Mouse (Mus musculus): ENCODE data around the gene Uggt2.
"Not testable (repeated sequence)": the region's sequence is repeated elsewhere in the genome, so short reads cannot be mapped to it uniquely, and the experiment has no call there.

Gene Uggt2

GRCm38 (mm10) chr14:118981711-118982428, 117.4 kb downstream of the Uggt2 start:
- DNase-seq (ENCODE audit: low spot score in 2 of 2), result not testable (repeated sequence)

- DNase-seq (ENCODE audit: low spot score in 2 of 2), result no peak
Observed at GRCm38 (mm10) chr14:118980890-118981289, 118.3 kb downstream of the Uggt2 start.

DNA sequence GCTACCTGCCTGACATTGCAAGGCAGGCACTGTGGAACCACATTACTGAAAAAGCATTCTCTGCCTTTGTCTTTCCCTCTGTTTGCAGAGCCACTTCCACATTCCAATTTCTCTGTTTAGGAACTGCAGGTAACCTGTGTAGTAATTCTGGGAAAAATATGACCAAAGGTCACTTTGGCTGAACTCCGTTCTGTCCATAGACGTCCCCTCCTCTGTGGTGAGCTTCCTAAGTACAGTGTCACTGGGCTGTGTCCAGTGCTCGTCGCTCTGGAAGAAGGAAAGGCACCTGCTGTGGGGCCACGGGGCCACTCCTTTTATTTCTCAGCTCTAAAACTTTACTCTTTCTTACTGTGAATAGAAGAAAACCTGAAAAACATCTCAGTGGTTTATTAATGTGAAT, 118.9 kb downstream of the Uggt2 start:
- no peak for DNase-seq (ENCODE audit: low spot score in 2 of 2)

DNA sequence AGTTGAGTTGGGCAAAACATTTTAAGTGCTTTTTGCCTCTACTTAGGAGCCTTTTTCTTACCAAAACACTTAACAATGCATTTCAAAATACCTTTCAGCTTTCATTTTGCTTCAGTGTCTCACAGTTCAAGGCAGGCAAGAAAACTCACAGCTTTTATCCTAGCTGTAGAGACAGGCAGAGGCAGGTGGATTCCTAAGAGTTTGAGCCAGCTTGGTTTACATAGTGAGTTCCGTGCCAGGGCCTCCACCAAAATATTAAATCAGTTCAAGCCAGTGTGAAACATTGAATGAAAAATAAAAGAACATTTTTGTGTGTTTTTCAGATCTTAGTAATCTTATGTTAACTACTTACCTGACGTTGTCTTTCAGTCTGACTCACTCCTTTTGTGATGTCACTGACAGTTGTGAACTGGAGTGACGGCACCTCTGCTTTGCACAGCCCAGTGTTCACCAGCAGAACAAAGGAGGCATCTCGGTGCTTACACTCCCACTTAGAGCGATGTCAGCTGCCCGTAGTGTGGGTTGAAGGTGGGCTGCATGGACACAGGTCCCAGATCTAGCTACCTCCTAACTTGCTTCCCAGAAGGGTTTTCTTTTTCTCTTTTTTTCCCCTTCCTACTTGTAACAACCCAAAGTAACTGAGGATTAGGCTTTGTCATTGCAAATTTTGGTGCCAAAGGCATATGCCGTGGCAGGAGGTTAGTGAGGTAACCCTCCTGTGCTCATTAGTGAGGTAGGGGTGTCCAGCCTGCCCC, 119.5 kb downstream of the Uggt2 start:
- no peak for DNase-seq (ENCODE audit: low spot score in 2 of 2)

GRCm38 (mm10) chr14:118977136-118977816, 122.0 kb downstream of the Uggt2 start:
- DNase-seq (ENCODE audit: low spot score in 2 of 2), result no peak

DNA sequence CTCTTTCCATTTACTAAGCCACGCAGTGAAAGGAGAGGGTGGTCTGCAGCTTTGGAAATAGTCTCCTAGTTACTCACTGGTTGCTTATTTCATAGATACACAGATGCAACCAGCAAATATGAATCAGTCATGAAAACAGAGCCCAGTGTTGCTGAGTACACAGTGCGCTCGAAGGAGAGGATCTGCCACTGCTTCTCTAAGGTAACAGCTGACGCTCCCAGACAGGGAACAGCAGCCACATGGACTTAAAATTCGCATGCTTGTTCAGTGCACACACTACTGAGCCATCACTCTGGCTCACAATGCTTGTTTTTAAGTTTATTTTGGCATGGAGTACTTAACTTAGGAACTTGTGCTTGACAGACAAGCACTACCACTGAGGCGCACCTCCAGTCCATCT, 127.0 kb downstream of the Uggt2 start:
- DNase-seq (ENCODE audit: low spot score in 2 of 2), result no peak

GRCm38 (mm10) chr14:118967646-118968045, 131.6 kb downstream of the Uggt2 start:
- no peak for DNase-seq (ENCODE audit: low spot score in 2 of 2)

- no peak for DNase-seq (ENCODE audit: low spot score in 2 of 2)
Observed at GRCm38 (mm10) chr14:118965356-118966000, 133.8 kb downstream of the Uggt2 start.

DNA sequence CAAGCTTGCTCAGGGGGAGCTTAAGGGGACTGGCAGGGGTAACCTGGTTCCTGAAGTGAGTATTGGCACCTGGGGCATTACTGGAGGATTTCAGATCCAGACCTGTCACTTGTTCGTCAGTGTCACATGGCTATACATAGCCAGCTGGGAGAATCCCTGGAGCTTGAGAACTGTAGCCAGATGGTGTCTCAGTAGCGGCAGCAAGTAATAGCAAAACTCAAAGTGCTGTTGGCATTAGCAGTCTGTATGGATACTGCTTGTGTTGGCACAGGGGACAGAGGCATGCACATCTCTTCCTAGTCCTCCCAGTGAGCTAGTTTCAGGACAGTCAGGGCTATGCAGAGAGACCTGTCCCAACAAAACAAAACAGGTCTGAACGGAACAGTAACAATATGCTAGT, 141.2 kb downstream of the Uggt2 start:
- DNase-seq (ENCODE audit: low spot score in 2 of 2), result no peak

DNA sequence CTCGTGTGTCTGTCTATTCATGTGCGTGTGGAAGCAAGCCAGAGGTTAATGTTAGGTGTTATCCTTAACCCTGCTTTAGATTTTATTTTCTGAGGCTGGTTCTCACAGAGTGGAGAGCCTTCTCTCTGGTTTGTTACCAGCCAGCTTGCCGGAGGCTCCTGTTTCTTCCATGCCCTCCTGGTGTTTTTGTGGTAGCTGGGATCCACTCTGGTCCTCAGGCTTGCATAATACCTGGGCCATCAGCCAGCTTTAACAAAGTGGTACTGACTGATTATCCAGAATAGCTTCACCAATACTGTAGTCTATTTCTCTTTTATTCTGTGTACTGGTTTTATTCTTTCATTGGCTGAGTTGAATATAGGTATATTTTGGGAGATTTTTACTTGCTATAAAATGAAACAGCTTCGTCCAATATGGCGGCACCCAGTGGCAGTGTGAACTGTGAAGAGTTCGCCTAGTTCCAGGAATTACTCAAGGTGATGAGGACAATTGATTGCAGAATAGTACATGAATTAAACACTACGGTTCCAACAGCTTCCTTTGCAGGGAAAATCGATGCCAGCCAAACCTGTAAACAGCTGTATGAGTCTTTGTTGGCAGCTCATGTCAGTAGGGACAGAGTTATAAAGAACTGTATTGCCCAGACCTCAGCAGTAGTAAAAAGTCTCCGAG, 147.2 kb downstream of the Uggt2 start:
- no peak for DNase-seq (ENCODE audit: low spot score in 2 of 2)

GRCm38 (mm10) chr14:118948841-118949240, 150.4 kb downstream of the Uggt2 start:
- no peak for DNase-seq (ENCODE audit: low spot score in 2 of 2)

- no peak for DNase-seq (ENCODE audit: low spot score in 2 of 2)
Observed at GRCm38 (mm10) chr14:118944702-118945101, 154.5 kb downstream of the Uggt2 start.

GRCm38 (mm10) chr14:118942076-118942475, 157.2 kb downstream of the Uggt2 start:
- no peak for DNase-seq (ENCODE audit: low spot score in 2 of 2)

DNA sequence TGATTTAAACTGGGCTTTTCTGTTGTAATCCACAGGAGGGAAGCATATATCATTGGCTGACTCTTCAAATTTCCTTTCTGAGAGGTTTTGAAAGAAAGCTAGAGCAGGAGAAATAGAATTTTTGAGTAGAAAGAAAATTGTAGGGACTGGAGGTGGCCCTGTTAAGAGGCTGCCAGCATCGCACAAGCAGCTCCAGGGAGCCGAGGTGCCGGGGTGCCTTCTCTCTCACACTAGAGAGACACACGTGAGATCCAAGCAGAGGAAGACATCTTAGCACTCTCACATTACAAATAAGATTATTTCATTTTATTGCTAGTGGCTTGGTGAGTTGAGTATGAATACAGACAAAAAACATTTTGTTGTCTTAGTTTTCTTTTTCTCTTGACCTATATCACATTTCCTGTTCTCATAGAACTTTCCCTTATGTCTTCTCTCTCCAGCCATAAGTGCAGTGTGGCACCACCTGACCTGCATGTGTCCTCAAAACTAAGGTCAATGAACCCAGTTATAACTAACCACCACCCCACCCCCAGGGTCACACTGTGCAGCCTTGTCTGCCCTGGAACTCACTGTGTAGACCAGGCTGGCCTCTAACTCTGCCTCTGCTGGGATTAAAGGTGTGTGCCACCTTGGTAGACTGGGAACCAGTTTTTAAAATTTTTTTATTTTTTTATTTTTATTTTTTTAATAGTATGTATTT, 158.3 kb downstream of the Uggt2 start:
- DNase-seq (ENCODE audit: low spot score in 2 of 2), result no peak

- no peak for DNase-seq (ENCODE audit: low spot score in 2 of 2)
Observed at GRCm38 (mm10) chr14:118938551-118938950, 160.7 kb downstream of the Uggt2 start.

DNA sequence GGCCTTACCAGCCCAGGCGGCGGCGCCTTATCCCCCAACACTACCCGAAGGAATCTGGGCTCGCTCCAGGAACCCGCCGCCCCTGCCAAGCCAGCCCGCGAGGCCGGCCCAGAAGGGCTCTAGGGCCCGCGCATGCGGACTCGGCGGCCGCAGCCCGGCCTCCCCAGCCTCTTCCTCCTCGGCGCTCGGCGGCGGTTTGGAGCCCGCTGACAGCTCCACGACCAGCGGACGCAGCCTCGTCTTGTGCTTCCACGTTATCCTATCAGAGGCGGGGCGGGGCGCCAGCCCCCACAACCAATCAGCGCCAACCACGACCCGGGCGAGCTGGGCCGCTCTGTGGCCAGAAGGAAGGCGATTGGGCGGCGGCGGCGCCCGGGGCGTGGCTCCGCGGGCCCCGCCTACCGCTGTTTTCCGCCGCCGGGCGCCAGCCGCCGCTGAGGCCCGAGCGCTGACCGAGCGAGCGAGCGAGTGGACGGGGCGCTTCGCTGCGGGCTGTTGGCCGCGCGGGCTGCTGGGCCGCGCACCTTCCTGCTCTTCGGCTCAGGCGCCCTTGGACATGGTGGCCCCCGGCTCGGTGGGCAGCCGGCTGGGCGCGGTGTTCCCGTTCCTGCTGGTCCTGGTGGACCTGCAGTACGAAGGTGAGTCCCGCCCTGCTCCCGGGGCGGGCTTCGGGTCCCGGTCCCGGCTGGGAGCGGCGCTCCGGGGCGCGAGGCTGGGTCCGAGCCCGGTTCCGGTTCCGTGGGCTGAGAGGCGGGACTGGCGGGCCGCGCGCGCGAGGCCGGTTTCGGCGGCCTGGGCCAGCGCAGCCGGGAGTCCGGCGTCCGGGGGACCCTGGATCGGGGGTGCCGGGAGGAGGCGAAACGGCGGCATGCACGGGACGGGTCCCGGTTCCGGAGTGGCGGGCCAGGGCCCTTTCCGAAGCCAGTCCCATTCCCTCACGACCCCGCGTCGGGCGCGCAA, 161.4 kb downstream of the Uggt2 start, which contains the start of gene Dnajc3:
Dnajc3 (plus strand) TSS at position 444 of the 960 bp plus-strand sequence.
- peak; percentile 100 for DNase-seq (ENCODE audit: low spot score in 2 of 2)

DNA sequence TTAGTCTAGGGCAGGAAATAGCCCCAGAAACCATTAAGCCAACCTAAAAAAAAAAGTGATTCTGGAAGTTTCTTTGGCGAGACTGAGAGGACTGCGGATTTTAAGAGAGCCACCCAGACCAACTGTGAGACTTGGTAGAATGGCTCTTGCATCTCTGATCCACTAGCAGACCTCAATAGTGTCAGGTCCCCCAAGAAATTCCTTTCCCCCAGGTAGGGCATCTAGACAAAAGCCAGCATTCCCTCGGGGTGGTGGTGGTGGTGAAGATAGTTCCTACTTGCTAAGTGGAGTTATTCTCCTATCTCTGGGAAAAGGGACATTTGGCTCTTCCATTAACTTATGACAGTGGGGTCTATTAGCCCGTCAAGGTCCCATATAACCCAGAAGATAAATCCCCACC, 162.3 kb downstream of the Uggt2 start:
- DNase-seq (ENCODE audit: low spot score in 2 of 2), result no peak

- no peak for DNase-seq (ENCODE audit: low spot score in 2 of 2)
Observed at GRCm38 (mm10) chr14:118936236-118936635, 163.0 kb downstream of the Uggt2 start.
